Mouse (Mus musculus) MEL (cell line): Measurements from ENCODE around the gene Prss38. TPM values are rescaled to one million over a fixed set of nuclear protein-coding genes. Genes with fewer than 3 reads are reported as not detected.

Experiments used
- DNase-seq: peaks from one replicate; pipeline ENCODE4 v3.0.0; 2011; ENCODE audit warnings: low read depth, low spot score
- H3K27ac ChIP-seq: 2 replicates; pipeline ENCODE4 v1.5.1; 2012; ENCODE audit warnings: low read depth, mild to moderate bottlenecking, control low read depth, low read length, moderate library complexity; ENCODE audit not compliant: control insufficient read depth
- H3K27me3 ChIP-seq, 2 experiments: fragments of 150-350 bp in 1 of 2; sonication (generic) in 1 of 2; 2 replicates each; pipeline ENCODE4 v1.6.1; 2012; ENCODE audit warnings: low read length in 2 of 2, mild to moderate bottlenecking in 2 of 2, improper control_type of control experiment in 1 of 2, moderate library complexity in 1 of 2; ENCODE audit not compliant: insufficient read depth in 2 of 2, control insufficient read depth in 1 of 2
- H3K36me3 ChIP-seq, 2 experiments: 2 replicates each; pipeline ENCODE4 v1.6.1; 2012 to 2014; ENCODE audit warnings: low read length in 2 of 2, improper control_type of control experiment in 1 of 2, inconsistent platforms in 1 of 2, mild to moderate bottlenecking in 1 of 2; ENCODE audit not compliant: insufficient read depth in 2 of 2, control insufficient read depth in 1 of 2
- H3K4me1 ChIP-seq, 2 experiments: fragments of 150-350 bp in 1 of 2; sonication (generic) in 1 of 2; 2 replicates each; pipeline ENCODE4 v1.6.1; 2012; ENCODE audit warnings: low read length in 2 of 2, improper control_type of control experiment in 1 of 2, mild to moderate bottlenecking in 1 of 2; ENCODE audit not compliant: insufficient read depth in 2 of 2, control insufficient read depth in 1 of 2
- H3K4me3 ChIP-seq, 2 experiments: fragments of 150-350 bp in 1 of 2; sonication (generic) in 1 of 2; 2 replicates each; pipeline ENCODE4 v1.5.1; 2012; ENCODE audit warnings: low read depth in 2 of 2, low read length in 2 of 2, mild to moderate bottlenecking in 2 of 2, moderate library complexity in 2 of 2, control low read depth in 1 of 2, improper control_type of control experiment in 1 of 2; ENCODE audit not compliant: control insufficient read depth in 1 of 2, insufficient read depth in 1 of 2
- H3K79me2 ChIP-seq: 2 replicates; pipeline ENCODE4 v1.6.1; 2012; ENCODE audit warnings: mild to moderate bottlenecking, low read length, moderate library complexity; ENCODE audit not compliant: control insufficient read depth, poor library complexity, insufficient read depth
- H3K9ac ChIP-seq: 2 replicates; pipeline ENCODE4 v1.6.1; 2012; ENCODE audit warnings: low read depth, mild to moderate bottlenecking, control low read depth, low read length, moderate library complexity; ENCODE audit not compliant: control insufficient read depth, poor library complexity, severe bottlenecking
- H3K9me3 ChIP-seq: fragments of 150-350 bp; sonication (generic); replicated peaks from 2 replicates; pipeline ENCODE4 v1.6.1; 2012; ENCODE audit warnings: mild to moderate bottlenecking, low read length, improper control_type of control experiment, moderate library complexity; ENCODE audit not compliant: insufficient read depth
- CHD2 ChIP-seq: IDR thresholded peaks from 2 replicates; pipeline ENCODE4 v1.6.1; 2011; ENCODE audit warnings: low read length, improper control_type of control experiment
- CTCF ChIP-seq, 3 experiments: IDR thresholded peaks in 2 of 3; conservative IDR thresholded peaks in 1 of 3; 2 replicates each; pipeline ENCODE4 v1.5.1; 2011 to 2012; ENCODE audit warnings: low read length in 3 of 3, low read depth in 2 of 3, mild to moderate bottlenecking in 2 of 3, improper control_type of control experiment in 1 of 3, inconsistent platforms in 1 of 3, mixed read lengths in 1 of 3, moderate library complexity in 1 of 3; ENCODE audit not compliant: control insufficient read depth in 1 of 3, insufficient read depth in 1 of 3, poor library complexity in 1 of 3, severe bottlenecking in 1 of 3
- E2F4 ChIP-seq: IDR thresholded peaks from 2 replicates; pipeline ENCODE4 v1.6.1; 2011; ENCODE audit warnings: low read depth, low read length, improper control_type of control experiment, borderline replicate concordance
- EP300 ChIP-seq, 2 experiments: IDR thresholded peaks; 2 replicates each; pipeline ENCODE4 v1.6.1; 2011; ENCODE audit warnings: improper control_type of control experiment in 2 of 2, low read length in 2 of 2, low read depth in 1 of 2, mild to moderate bottlenecking in 1 of 2
- ETS1 ChIP-seq: IDR thresholded peaks from 2 replicates; pipeline ENCODE4 v1.6.1; 2012; ENCODE audit warnings: low read depth, mild to moderate bottlenecking, inconsistent platforms, low read length, improper control_type of control experiment, moderate library complexity
- GABPA ChIP-seq: IDR thresholded peaks from 2 replicates; pipeline ENCODE4 v1.6.1; 2012; ENCODE audit warnings: low read depth, mild to moderate bottlenecking, inconsistent platforms, low read length, improper control_type of control experiment, moderate library complexity
- JUND ChIP-seq: IDR thresholded peaks from 2 replicates; pipeline ENCODE4 v1.6.1; 2011; ENCODE audit warnings: low read depth, mild to moderate bottlenecking, improper control_type of control experiment, low read length
- KAT2A ChIP-seq: conservative IDR thresholded peaks from 2 replicates; pipeline ENCODE4 v1.6.1; 2012; ENCODE audit warnings: low read depth, low read length, improper control_type of control experiment, inconsistent platforms
- MAZ ChIP-seq: IDR thresholded peaks from 2 replicates; pipeline ENCODE4 v1.6.1; 2012; ENCODE audit warnings: low read depth, mild to moderate bottlenecking, inconsistent platforms, low read length, improper control_type of control experiment
- MEF2A ChIP-seq: IDR thresholded peaks from 2 replicates; pipeline ENCODE4 v1.6.1; 2014; ENCODE audit warnings: low read depth, mild to moderate bottlenecking, inconsistent platforms, low read length, improper control_type of control experiment; ENCODE audit not compliant: poor library complexity, insufficient replicate concordance, severe bottlenecking; ENCODE audit errors: extremely low read depth
- MXI1 ChIP-seq: IDR thresholded peaks from 2 replicates; pipeline ENCODE4 v1.6.1; 2011; ENCODE audit warnings: mild to moderate bottlenecking, low read depth, low read length, improper control_type of control experiment
- MYB ChIP-seq: IDR thresholded peaks from 2 replicates; pipeline ENCODE4 v1.6.1; 2011; ENCODE audit warnings: mild to moderate bottlenecking, low read depth, low read length, improper control_type of control experiment
- NELFE ChIP-seq: IDR thresholded peaks from 2 replicates; pipeline ENCODE4 v1.6.1; 2011; ENCODE audit warnings: low read depth, low read length, improper control_type of control experiment
- POLR2A ChIP-seq, 2 experiments: IDR thresholded peaks; 2 replicates each; pipeline ENCODE4 v1.6.1; 2011 to 2012; ENCODE audit warnings: low read length in 2 of 2, mild to moderate bottlenecking in 2 of 2, control low read depth in 1 of 2, improper control_type of control experiment in 1 of 2, low read depth in 1 of 2, moderate library complexity in 1 of 2; ENCODE audit not compliant: control insufficient read depth in 1 of 2, insufficient read depth in 1 of 2, poor library complexity in 1 of 2
- POLR2AphosphoS2 ChIP-seq: IDR thresholded peaks from 2 replicates; pipeline ENCODE4 v1.6.1; 2011; ENCODE audit warnings: low read length, improper control_type of control experiment
- POLR2AphosphoS5 ChIP-seq: IDR thresholded peaks from 2 replicates; pipeline ENCODE4 v1.6.1; 2012; ENCODE audit warnings: low read depth, borderline replicate concordance, mild to moderate bottlenecking, inconsistent platforms, low read length, moderate library complexity, mixed read lengths
- RAD21 ChIP-seq: IDR thresholded peaks from 2 replicates; pipeline ENCODE4 v1.6.1; 2011; ENCODE audit warnings: mild to moderate bottlenecking, low read depth, low read length, improper control_type of control experiment
- RCOR1 ChIP-seq: IDR thresholded peaks from 2 replicates; pipeline ENCODE4 v1.6.1; 2012; ENCODE audit warnings: low read depth, mild to moderate bottlenecking, inconsistent platforms, low read length, improper control_type of control experiment
- SIN3A ChIP-seq: IDR thresholded peaks from 2 replicates; pipeline ENCODE4 v1.6.1; 2012; ENCODE audit warnings: low read length, improper control_type of control experiment, inconsistent platforms
- SMC3 ChIP-seq: IDR thresholded peaks from 2 replicates; pipeline ENCODE4 v1.6.1; 2011; ENCODE audit warnings: low read depth, low read length, improper control_type of control experiment
- UBTF ChIP-seq: IDR thresholded peaks from 2 replicates; pipeline ENCODE4 v1.6.1; 2012; ENCODE audit warnings: low read depth, mild to moderate bottlenecking, inconsistent platforms, low read length, improper control_type of control experiment, moderate library complexity, borderline replicate concordance; ENCODE audit not compliant: insufficient read depth
- USF1 ChIP-seq: IDR thresholded peaks from 2 replicates; pipeline ENCODE4 v1.6.1; 2014; ENCODE audit warnings: low read depth, mild to moderate bottlenecking, inconsistent platforms, low read length, improper control_type of control experiment, moderate library complexity
- USF2 ChIP-seq, 2 experiments: IDR thresholded peaks; 2 replicates each; pipeline ENCODE4 v1.6.1; 2011 to 2012; ENCODE audit warnings: improper control_type of control experiment in 2 of 2, low read length in 2 of 2, borderline replicate concordance in 1 of 2, inconsistent platforms in 1 of 2, low read depth in 1 of 2, mild to moderate bottlenecking in 1 of 2; ENCODE audit not compliant: insufficient read depth in 1 of 2
- ZC3H11A ChIP-seq: IDR thresholded peaks from 2 replicates; pipeline ENCODE4 v1.6.1; 2012; ENCODE audit warnings: low read depth, mild to moderate bottlenecking, inconsistent platforms, low read length, improper control_type of control experiment
- polyA plus RNA-seq, 2 experiments: library from polyadenylated mRNA; stranded (reverse) in 1 of 2; unstranded in 1 of 2; fragments of >175 nt in 1 of 2; fragments of >200 nt in 1 of 2; gene quantifications; 2 replicates each; pipeline versions ENCODE4 v1.2.1 to v1.2.4; 2012; ENCODE audit warnings: low replicate concordance in 2 of 2, low read depth in 1 of 2; ENCODE audit not compliant: insufficient read length in 2 of 2, insufficient read depth in 1 of 2, missing spikeins in 1 of 2
- total RNA-seq: library from RNA; depleted of rRNA; stranded (reverse); fragments of 300-350 nt; gene quantifications from 2 replicates; pipeline ENCODE4 v1.2.3, GENCODE M21; 2012

The Prss38 gene
- total and polyA plus RNA-seq, 3 experiments, result not detected

- no peak overlapping the region for H3K9ac ChIP-seq
- no peaks in the 10 kb centered on the region; the same call in 1 of the 2 replicates for H3K79me2 ChIP-seq
- H3K36me3 ChIP-seq, result peaks cover 7 to 8% of the 10 kb centered on the region in 2 experiments; a peak in 3 of 4 replicates
- DNase-seq, result no peak
- H3K27ac ChIP-seq, result no peak overlapping the region
- H3K27me3 ChIP-seq, result no peaks in the 10 kb centered on the region
- H3K4me3 ChIP-seq, result no peak overlapping the region
- no peaks in the 10 kb centered on the region for H3K9me3 ChIP-seq
- TF ChIP-seq MEF2A (no peak), POLR2AphosphoS2 (no peak), MAZ (no peak), ETS1 (no peak), CHD2 (no peak), NELFE (no peak), RCOR1 (no peak), GABPA (no peak), E2F4 (no peak), POLR2AphosphoS5 (no peak)
- H3K4me1 ChIP-seq, result peaks cover 6 to 8% of the 10 kb centered on the region in 2 experiments; a peak in 3 of 4 replicates
Measured at GRCm38 (mm10) chr11:59412058-59412457, 36.6 kb upstream of the Prss38 start.

- Histone ChIP-seq H3K79me2 (no peaks in the 10 kb centered on the region; the same call in 1 of the 2 replicates), H3K9me3 (no peaks in the 10 kb centered on the region), H3K27ac (no peak overlapping the region), H3K4me3 (no peak overlapping the region), H3K36me3 (peaks cover 7 to 8% of the 10 kb centered on the region in 2 experiments; a peak in 3 of 4 replicates), H3K9ac (no peak overlapping the region), H3K27me3 (no peaks in the 10 kb centered on the region)
- no peak for DNase-seq
- TF ChIP-seq EP300 (IDR thresholded peaks at IDR 0.05; ENCODE audit: low read depth in 1 of 2, low read length in 2 of 2) (no peak), UBTF (no peak), JUND (no peak), ETS1 (no peak)
- TF ChIP-seq, all 39 proteins: peak for 0
- peaks cover 6 to 8% of the 10 kb centered on the region in 2 experiments; a peak in 3 of 4 replicates for H3K4me1 ChIP-seq
Measured at GRCm38 (mm10) chr11:59410851-59411250, 35.4 kb upstream of the Prss38 start.

- H3K9me3 ChIP-seq, result no peaks in the 10 kb centered on the region
- TF ChIP-seq SIN3A (no peak), SMC3 (no peak), POLR2AphosphoS5 (no peak), USF2 (IDR thresholded peaks at IDR 0.05; ENCODE audit: borderline replicate concordance in 1 of 2, insufficient read depth in 1 of 2, low read depth in 1 of 2, low read length in 2 of 2) (no peak), E2F4 (no peak), CTCF (IDR thresholded peaks at IDR 0.05 in 2 of 3, conservative IDR thresholded peaks at IDR 0.05 in 1 of 3; ENCODE audit: control insufficient read depth in 1 of 3, insufficient read depth in 1 of 3, low read depth in 2 of 3, low read length in 3 of 3, poor library complexity in 1 of 3, severe bottlenecking in 1 of 3) (no peak), JUND (no peak), MYB (no peak), POLR2A (IDR thresholded peaks at IDR 0.05; ENCODE audit: control insufficient read depth in 1 of 2, insufficient read depth in 1 of 2, low read depth in 1 of 2, low read length in 2 of 2, poor library complexity in 1 of 2) (no peak), ZC3H11A (no peak), CHD2 (no peak), MEF2A (no peak), NELFE (no peak), USF1 (no peak), RAD21 (no peak), KAT2A (no peak), GABPA (no peak), MXI1 (no peak), EP300 (IDR thresholded peaks at IDR 0.05; ENCODE audit: low read depth in 1 of 2, low read length in 2 of 2) (no peak)
Measured at GRCm38 (mm10) chr11:59405761-59406160, 30.3 kb upstream of the Prss38 start.

More at GRCm38 (mm10) chr11:59405761-59406160, 30.3 kb upstream of the Prss38 start:
- Histone ChIP-seq H3K27ac (no peak overlapping the region), H3K9ac (no peak overlapping the region), H3K79me2 (no peaks in the 10 kb centered on the region), H3K27me3 (no peaks in the 10 kb centered on the region), H3K4me3 (no peak overlapping the region), H3K4me1 (0 out of 4 replicates have a peak, but pooled peaks cover 0 to 4% of the 10 kb centered on the region in 2 experiments), H3K36me3 (peaks cover 0 to 2% of the 10 kb centered on the region in 2 experiments; a peak in 1 of 4 replicates)
- DNase-seq, result no peak
